Mouse (Mus musculus) T-helper 1 cell (primary cell): ENCODE data around the gene Trap1.
"Not testable (repeated sequence)": the region's sequence is repeated elsewhere in the genome, so short reads cannot be mapped to it uniquely, and the experiment has no call there.

Experiments used
- in situ Hi-C: fragments of 300-600 bp; cut with MboI, MseI; formaldehyde crosslinking; loops from one replicate; pipeline ENCODE4 v1.15.1; 2025; ENCODE audit warnings: high pct_unique_total_duplicates

The Trap1 gene

DNA sequence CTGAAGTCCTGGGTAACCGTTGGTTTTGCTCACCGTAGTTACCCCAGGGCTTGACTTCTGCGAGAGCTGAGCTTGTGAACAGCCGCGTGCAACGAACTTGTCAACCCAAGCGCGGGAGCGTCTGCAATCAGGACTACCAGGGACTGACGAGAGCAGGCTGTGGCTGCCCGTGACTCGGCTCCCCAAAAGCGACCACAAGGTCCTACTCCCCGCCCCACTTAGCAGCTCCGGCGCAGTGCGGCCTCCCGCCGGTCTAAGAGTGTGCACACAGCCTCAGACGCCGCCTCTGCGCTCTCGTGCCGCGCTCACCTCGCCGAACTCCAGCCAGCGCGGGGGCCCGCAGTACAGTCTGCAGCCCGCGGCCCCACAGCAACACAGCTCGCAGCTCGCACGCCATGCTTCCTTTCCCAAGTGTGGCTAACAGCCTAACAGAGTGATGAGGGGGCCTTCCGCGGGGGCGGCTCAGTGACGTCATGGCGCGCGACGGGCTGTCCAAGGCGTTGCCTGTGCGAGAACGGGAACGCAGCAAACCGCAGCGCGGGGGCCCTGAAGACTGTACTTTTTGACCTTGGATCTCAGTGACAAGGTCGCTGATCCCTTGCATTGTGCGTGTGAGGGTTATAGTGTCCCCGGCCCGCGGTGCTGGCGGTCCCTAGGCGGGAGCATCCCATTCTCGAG lies at the start of gene Trap1:
Gene Trap1, minus strand, starts transcription at position 444 of the 678 bp plus-strand sequence.
- in situ Hi-C loops = no loop called here

DNA sequence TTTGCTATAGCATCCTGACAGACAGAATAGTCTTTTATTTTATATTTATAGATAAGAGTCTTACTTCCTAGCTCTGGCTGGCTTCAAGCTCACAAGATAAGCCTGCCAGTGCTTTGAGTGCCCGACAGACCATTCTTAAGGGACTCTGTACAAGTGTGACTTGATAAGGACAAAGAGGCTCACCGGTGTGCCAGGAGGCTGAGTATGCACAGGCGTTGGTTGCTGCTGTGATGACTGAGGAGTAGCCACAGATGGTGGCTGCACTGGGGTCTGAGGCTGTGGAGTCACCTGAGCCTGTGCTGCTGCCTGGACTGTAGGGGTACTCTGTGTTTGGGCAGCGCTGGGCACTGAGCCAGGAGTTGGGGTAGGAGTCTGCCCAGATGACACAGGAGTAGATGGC lies 39.4 kb upstream of the Trap1 start:
- in situ Hi-C loops = no loop called here

DNA sequence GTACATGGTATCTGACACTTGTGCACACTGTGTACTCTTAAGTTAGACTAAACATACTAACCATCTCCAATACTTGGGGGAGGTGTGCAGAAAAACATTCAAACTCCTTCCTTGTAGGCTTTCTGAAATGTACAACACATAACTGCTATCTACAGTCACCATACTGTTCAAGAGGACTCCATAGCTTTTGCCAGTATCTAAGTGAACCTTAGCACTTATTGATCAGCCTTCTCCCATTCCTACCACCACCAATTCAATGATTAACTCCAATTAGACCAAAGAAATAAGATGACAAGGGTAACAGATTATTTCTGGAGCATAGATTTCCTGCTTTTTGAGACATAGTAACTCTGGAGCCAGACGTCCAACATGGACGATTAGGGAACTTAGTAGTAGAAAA lies 22.7 kb upstream of the Trap1 start:
- in situ Hi-C loops = no loop called here

GRCm38 (mm10) chr16:4097521-4097920 lies 19.9 kb upstream of the Trap1 start:
- in situ Hi-C loops = no loop called here

DNA sequence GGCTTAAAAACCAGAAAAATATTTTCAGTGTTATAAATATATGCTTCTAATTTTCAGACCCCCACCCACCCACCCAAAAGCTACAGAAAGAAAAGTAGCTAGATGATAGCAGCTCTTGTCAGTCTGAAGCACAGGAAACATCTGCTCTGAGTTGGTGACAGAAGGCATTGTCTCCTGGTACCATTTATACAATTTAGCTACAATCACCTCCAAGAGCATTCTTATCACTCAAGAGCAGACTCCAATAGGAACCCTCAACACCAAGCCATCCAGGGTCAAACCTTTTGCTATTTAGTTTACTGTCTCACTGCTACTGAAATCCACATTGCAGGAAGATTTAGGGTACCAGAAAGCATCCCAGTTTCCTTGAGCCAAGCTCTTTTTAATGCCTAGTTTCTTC lies 19.3 kb upstream of the Trap1 start:
- in situ Hi-C loops = no loop called here

- in situ Hi-C loops = no loop called here
These were observed 18.5 kb upstream of the Trap1 start for GRCm38 (mm10) chr16:4096141-4096540.

DNA sequence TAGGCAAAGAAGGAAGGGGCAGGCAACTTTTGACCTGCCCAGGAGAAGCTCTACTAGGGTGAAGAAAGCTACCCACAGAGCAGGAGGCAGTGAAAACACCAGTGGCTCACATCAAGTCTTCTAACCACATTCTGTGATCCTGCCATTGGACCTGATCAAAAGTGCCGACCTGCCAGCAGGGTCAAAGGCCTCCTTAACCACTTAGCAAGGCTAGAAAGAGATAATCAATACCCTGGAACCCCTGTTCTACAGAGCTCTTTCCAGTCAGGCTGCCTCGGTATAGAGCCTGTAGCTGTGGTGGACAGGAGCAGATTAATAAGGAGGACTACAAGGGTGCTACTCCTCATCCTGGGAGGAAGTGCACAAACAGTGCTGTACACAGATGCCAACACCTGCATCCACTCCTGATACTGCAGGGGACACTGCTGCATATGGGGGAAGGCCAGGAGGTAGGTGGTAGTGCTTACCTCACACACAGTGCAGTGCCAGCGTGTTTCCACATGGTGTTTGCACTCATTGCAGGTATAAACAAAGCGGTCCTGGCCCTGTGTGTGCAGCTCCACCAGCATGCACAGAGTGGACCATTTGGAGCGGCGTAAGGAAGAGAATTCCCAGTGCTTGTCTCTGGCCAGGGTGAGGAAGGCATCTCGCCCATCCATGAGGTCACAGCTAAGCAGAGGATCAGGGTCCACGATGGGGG lies 9.7 kb upstream of the Trap1 start:
- in situ Hi-C loops = no loop called here

- in situ Hi-C loops = no loop called here
These were observed 8.3 kb upstream of the Trap1 start for GRCm38 (mm10) chr16:4085851-4086387.

DNA sequence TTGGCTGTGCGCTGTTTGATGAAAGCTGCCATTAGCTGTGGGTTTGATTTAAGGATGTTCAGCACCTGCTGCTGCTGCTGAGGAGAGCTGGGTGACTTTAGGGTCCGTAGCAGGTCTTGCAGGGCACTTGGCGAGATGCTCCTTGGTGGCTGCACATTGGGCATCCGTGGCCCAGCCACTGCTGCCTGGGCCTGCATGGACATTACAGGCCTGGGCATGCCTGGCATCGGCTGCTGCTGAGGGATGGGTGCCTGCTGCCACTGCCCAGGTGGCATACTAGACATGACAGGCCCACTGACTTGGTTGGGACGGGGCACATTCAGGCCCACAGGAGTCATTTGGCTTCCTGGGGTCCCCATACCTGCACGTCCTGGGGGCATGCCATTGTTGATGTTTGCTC lies 7.4 kb upstream of the Trap1 start:
- in situ Hi-C loops = no loop called here

GRCm38 (mm10) chr16:4080419-4080818 lies 2.8 kb upstream of the Trap1 start:
- in situ Hi-C loops = not testable (repeated sequence)

GRCm38 (mm10) chr16:4079656-4080055 lies 2.0 kb upstream of the Trap1 start:
- in situ Hi-C loops = no loop called here

DNA sequence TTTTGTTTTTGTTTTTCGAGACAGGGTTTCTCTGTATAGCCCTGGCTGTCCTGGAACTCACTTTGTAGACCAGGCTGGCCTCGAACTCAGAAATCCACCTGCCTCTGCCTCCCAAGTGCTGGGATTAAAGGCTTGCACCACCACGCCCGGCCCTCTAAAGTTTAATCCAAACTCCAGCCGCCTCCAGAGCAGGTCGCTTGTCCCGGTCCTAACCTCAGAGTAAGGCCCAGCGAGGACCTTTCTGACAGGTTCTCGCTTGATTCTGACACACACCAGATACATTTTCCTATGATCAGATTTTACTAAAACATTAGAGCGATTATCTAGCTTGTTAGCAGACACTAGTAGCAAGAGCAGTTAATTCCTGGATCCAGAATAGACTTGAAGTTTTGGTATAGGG lies 675 bp upstream of the Trap1 start:
- in situ Hi-C loops = not testable (repeated sequence)

DNA sequence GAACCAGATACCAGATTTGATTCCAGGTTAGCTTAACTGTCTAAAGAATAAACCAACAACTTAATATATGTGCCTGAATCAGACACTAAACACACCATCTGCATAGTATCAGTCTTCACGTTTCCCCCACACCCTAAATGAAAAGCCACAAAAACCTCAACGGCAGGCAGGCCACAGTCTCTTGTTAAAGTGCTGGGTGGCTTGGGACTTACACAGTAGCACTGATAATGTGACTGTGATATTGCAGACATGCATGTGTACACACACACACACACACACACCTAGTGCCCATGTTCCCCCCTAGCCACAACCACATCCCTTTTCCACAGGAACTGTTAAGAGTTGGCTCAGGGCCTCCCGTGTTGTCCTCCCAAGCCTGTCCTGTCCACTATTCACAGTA lies 2.8 kb downstream of the Trap1 start:
- in situ Hi-C loops = loop anchor here (25.0 kb wide), 1 partner anchor 212 kb away; no protein-coding TSS in a partner anchor

DNA sequence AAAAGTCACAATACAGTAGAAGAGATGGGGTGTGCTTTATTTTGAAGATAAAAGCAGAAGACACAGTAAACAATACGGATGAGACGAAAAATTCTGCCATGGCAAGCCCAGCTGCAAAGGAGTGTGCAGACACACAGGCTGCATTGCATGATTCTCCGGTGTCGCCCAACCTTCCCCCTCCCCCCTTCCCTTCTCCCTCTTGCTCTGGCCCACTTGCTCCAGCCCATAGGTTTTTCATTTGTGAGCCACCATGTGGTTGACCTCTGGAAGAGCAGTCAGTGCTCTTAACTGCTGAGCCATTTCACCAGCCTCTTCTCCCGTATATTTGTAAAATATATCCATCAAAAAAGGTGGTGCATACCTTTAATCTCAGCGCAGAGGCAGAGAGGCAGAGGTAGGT lies 3.3 kb downstream of the Trap1 start:
- in situ Hi-C loops = loop anchor here (25.0 kb wide), 1 partner anchor 213 kb away; no protein-coding TSS in a partner anchor

- in situ Hi-C loops = loop anchor here (5.0 to 25.0 kb wide), 2 partner anchors 51 to 219 kb away; no protein-coding TSS in a partner anchor
These were observed 9.0 kb downstream of the Trap1 start for GRCm38 (mm10) chr16:4068588-4068987.

DNA sequence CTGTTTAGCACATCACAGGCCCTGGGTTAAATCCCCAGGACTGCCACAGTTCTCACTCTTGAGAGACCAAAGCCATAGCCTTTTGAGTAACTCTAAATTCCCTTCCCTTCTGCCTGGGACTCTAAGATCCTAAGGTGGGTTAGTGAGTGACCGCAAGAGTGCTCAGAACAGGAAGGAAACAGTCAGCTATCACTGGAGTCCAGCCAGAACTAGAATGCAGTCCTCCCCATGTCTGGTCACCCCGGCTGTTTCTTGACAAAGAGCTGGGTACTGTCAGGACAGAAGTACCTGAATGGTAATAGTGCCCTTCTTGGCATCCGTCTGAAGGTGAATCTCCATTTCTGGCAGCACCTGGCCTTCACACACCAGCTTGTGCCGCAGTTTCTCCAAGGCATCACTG lies 12.7 kb downstream of the Trap1 start:
- in situ Hi-C loops = loop anchor here (5.0 to 25.0 kb wide), 2 partner anchors 48 to 222 kb away; no protein-coding TSS in a partner anchor

DNA sequence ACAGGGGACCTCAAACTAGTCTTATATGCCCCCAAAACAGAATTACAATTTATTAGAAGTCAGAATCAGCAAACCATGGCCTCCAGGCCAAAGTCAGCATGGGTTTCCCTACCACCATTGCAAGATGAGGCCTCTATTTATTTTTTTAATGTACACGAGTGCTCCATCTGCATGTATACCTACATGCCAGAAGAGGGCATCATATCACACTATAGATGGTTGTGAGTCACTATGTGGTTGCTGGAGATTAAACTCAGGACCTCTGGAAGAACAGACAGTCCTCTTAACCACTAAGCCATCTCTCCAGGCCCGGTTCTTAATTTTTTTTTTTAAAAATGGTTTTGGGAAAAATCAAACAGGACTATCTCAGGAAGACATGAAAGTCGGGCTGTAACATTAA lies 23.8 kb downstream of the Trap1 start:
- in situ Hi-C loops = loop anchor here (25.0 kb wide), 1 partner anchor 233 kb away; no protein-coding TSS in a partner anchor

GRCm38 (mm10) chr16:4052601-4053000 lies 25.0 kb downstream of the Trap1 start:
- in situ Hi-C loops = loop anchor here (25.0 kb wide), 1 partner anchor 235 kb away; no protein-coding TSS in a partner anchor

DNA sequence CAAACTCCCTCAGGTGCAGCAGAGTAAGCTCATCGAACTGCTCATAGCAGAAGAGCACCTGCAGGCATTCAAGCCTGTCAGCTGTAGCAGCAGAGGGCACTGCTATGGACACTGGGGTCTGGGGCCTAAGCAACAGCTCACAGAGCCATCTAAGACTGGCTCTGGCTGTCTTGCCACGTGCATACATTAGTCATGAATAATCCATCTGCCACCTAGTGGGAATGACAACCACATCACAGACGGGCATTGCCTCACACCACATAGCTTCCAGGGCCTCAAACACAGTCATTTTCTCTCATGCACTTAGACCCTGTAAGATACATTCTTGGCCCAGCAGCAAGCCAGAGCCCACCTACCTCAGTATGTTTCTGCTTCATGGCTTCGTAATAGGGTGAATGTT lies 32.1 kb downstream of the Trap1 start:
- in situ Hi-C loops = no loop called here

- in situ Hi-C loops = no loop called here
These were observed 33.5 kb downstream of the Trap1 start for GRCm38 (mm10) chr16:4044093-4044492.

GRCm38 (mm10) chr16:4041646-4042045 lies 36.0 kb downstream of the Trap1 start:
- in situ Hi-C loops = no loop called here

- in situ Hi-C loops = no loop called here
These were observed 37.4 kb downstream of the Trap1 start for GRCm38 (mm10) chr16:4040206-4040605.

DNA sequence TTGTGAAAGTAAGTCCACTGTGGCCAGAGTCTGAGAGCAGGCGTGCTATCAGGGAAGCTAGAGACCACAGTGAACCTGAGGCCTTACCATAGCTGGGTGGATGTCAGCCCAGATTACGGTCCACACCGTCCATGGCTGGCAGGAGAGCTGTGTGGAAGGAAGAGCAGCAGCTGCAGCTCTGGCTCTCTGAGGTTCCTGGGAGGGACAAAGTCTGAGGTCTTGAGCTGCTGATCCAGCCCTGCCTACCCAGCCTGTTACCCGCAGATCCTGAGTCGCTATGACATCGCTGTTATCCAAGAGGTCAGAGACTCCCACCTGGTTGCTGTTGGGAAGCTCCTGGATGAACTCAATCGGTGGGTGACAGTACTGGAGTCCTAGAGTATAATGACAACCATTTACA lies 39.9 kb downstream of the Trap1 start:
- in situ Hi-C loops = no loop called here
